ENCODE assay signal across 8 mouse cellular contexts in genomic region chr19:45310944-45311603, GRCm38 (mm10). TPM values are rescaled to one million over a fixed set of nuclear protein-coding genes. Genes with fewer than 3 reads are reported as not detected.
DNase-seq lines count a peak whose midpoint lies in the region; ATAC-seq and TF ChIP-seq lines count a peak whose summit lies in the region.

No protein-coding gene starts in this region.

- H3K27ac ChIP-seq in embryonic facial prominence, embryonic 13.5 days, result no peak overlapping the region
- no peak overlapping the region for H3K27ac ChIP-seq in heart, embryonic 14.5 days (replicated peaks in 1 of 2; ENCODE audit: control insufficient read depth in 1 of 2, insufficient read depth in 1 of 2, low read depth in 2 of 2, low read length in 2 of 2)
- 0 out of 2 replicates have a peak overlapping the region, but pooled peaks have one; percentile 28 for H3K27ac ChIP-seq in kidney, embryonic 16.5 days (ENCODE audit: low read length)
- no peak overlapping the region for H3K27ac ChIP-seq in liver, postnatal 0 days (ENCODE audit: low read depth)
- H3K27ac ChIP-seq in neural tube, embryonic 11.5 days (ENCODE audit: low read depth, low read length), result peak overlapping the region; percentile 80

- TF ChIP-seq CTCF in liver, postnatal 0 days (IDR thresholded peaks at IDR 0.05; ENCODE audit: low read depth), result no peak

- H3K27me3 ChIP-seq in embryonic facial prominence, embryonic 13.5 days, result peaks cover 52% of the 10 kb centered on the region
- peaks cover 5% of the 10 kb centered on the region; the same call in 1 of the 2 replicates for H3K27me3 ChIP-seq in heart, embryonic 14.5 days (ENCODE audit: control insufficient read depth, insufficient read depth, low read length)
- H3K27me3 ChIP-seq in kidney, embryonic 16.5 days (ENCODE audit: insufficient read depth, low read length), result no peaks in the 10 kb centered on the region
- H3K27me3 ChIP-seq in liver, postnatal 0 days (ENCODE audit: insufficient read depth, low read length), result peaks cover 6% of the 10 kb centered on the region; the same call in 1 of the 2 replicates
- peaks cover 13% of the 10 kb centered on the region for H3K27me3 ChIP-seq in neural tube, embryonic 11.5 days (ENCODE audit: control insufficient read depth, insufficient read depth, low read length)

- peak overlapping the region; percentile 57 for H3K4me2 ChIP-seq in embryonic facial prominence, embryonic 13.5 days
- H3K4me2 ChIP-seq in heart, embryonic 14.5 days (ENCODE audit: low read length), result peak overlapping the region; percentile 78
- peak overlapping the region; percentile 50 for H3K4me2 ChIP-seq in kidney, embryonic 16.5 days (replicated peaks; ENCODE audit: low read depth, low read length)
- H3K4me2 ChIP-seq in liver, postnatal 0 days (ENCODE audit: low read depth, low read length), result peak overlapping the region; percentile 61
- H3K4me2 ChIP-seq in neural tube, embryonic 11.5 days (ENCODE audit: low read depth), result peak overlapping the region; percentile 36

- H3K9ac ChIP-seq in embryonic facial prominence, embryonic 13.5 days, result peak overlapping the region; percentile 41; the same call in 1 of the 2 replicates
- peak overlapping the region; percentile 64 for H3K9ac ChIP-seq in heart, embryonic 14.5 days (ENCODE audit: low read length)
- peak overlapping the region; percentile 42 for H3K9ac ChIP-seq in kidney, embryonic 16.5 days (replicated peaks; ENCODE audit: low read length)
- H3K9ac ChIP-seq in liver, postnatal 0 days (replicated peaks), result no peak overlapping the region
- H3K9ac ChIP-seq in neural tube, embryonic 11.5 days (ENCODE audit: low read length), result peak overlapping the region; percentile 39

- ATAC-seq in embryonic facial prominence, embryonic 13.5 days (ENCODE audit: insufficient number of reproducible peaks, insufficient read depth, low FRiP score, low TSS enrichment, low read depth), result no peak
- ATAC-seq in heart, embryonic 14.5 days (ENCODE audit: insufficient number of reproducible peaks, insufficient read depth, low FRiP score, low read depth), result no peak
- peak; percentile 53; the same call in 1 of the 2 replicates for ATAC-seq in kidney, embryonic 16.5 days (ENCODE audit: low FRiP score, low TSS enrichment)
- ATAC-seq in liver, postnatal 0 days, result peak; percentile 64
- peak; percentile 70 for ATAC-seq in neural tube, embryonic 11.5 days (ENCODE audit: insufficient read depth, low FRiP score, low TSS enrichment)

- H3K36me3 ChIP-seq in embryonic facial prominence, embryonic 13.5 days, result no peaks in the 10 kb centered on the region
- H3K36me3 ChIP-seq in heart, embryonic 14.5 days (ENCODE audit: control insufficient read depth, insufficient read depth, low read length), result no peaks in the 10 kb centered on the region
- no peaks in the 10 kb centered on the region for H3K36me3 ChIP-seq in kidney, embryonic 16.5 days (ENCODE audit: insufficient read depth, low read length)
- no peaks in the 10 kb centered on the region for H3K36me3 ChIP-seq in liver, postnatal 0 days (replicated peaks; ENCODE audit: insufficient read depth, low read length)
- H3K36me3 ChIP-seq in neural tube, embryonic 11.5 days (ENCODE audit: control insufficient read depth, insufficient read depth, low read length), result no peaks in the 10 kb centered on the region

- DNase-seq in urinary bladder, postnatal 14 days (ENCODE audit: low spot score), result peak; percentile 80
- no peak for DNase-seq in urinary bladder, postnatal 10 days (ENCODE audit: low spot score)
- peak; percentile 74 for DNase-seq in liver, postnatal 0 days
- DNase-seq in neural tube, embryonic 11.5 days (ENCODE audit: low spot score), result peak; percentile 83
- DNase-seq in thymus, postnatal 25 days, result peak; percentile 43

- peak overlapping the region; percentile 27 for H3K4me3 ChIP-seq in embryonic facial prominence, embryonic 13.5 days
- H3K4me3 ChIP-seq in heart, embryonic 14.5 days (ENCODE audit: control insufficient read depth in 1 of 2, insufficient read depth in 1 of 2, low read depth in 1 of 2, low read length in 2 of 2), result peak overlapping the region; percentile 32
- peak overlapping the region; percentile 15 for H3K4me3 ChIP-seq in kidney, embryonic 16.5 days (ENCODE audit: low read length)
- no peak overlapping the region; the same call in 1 of the 2 replicates for H3K4me3 ChIP-seq in liver, postnatal 0 days (ENCODE audit: low read depth, low read length)
- peak overlapping the region; percentile 19; the same call in 1 of the 2 replicates for H3K4me3 ChIP-seq in neural tube, embryonic 11.5 days (ENCODE audit: low read depth, low read length)

- TF ChIP-seq EP300 in liver, postnatal 0 days (IDR thresholded peaks at IDR 0.05; ENCODE audit: low read depth), result no peak

- whole genome bisulfite sequencing in embryonic facial prominence, embryonic 13.5 days, result 11% methylated on average over 15 of the region's 15 CpGs
- WGBS in heart, embryonic 14.5 days, result 16% methylated on average over 15 of the region's 15 CpGs
- 5% methylated on average over 15 of the region's 15 CpGs for WGBS in kidney, embryonic 16.5 days
- 12% methylated on average over 15 of the region's 15 CpGs for WGBS in liver, postnatal 0 days (ENCODE audit: insufficient replicate concordance)
- WGBS in neural tube, embryonic 11.5 days, result 9% methylated on average over 15 of the region's 15 CpGs

- H3K4me1 ChIP-seq in embryonic facial prominence, embryonic 13.5 days, result peaks cover 31% of the 10 kb centered on the region
- peaks cover 11 to 16% of the 10 kb centered on the region in 2 experiments; a peak in 3 of 4 replicates for H3K4me1 ChIP-seq in heart, embryonic 14.5 days (ENCODE audit: control insufficient read depth in 2 of 2, insufficient read depth in 2 of 2, low read length in 2 of 2)
- peaks cover 36% of the 10 kb centered on the region for H3K4me1 ChIP-seq in kidney, embryonic 16.5 days (ENCODE audit: insufficient read depth, low read length)
- peaks cover 7% of the 10 kb centered on the region for H3K4me1 ChIP-seq in liver, postnatal 0 days (ENCODE audit: insufficient read depth)
- peaks cover 24% of the 10 kb centered on the region for H3K4me1 ChIP-seq in neural tube, embryonic 11.5 days (ENCODE audit: control insufficient read depth, insufficient read depth, low read length)

- H3K9me3 ChIP-seq in embryonic facial prominence, embryonic 13.5 days, result no peaks in the 10 kb centered on the region
- H3K9me3 ChIP-seq in heart, embryonic 14.5 days (ENCODE audit: control insufficient read depth, low read length), result no peaks in the 10 kb centered on the region
- H3K9me3 ChIP-seq in kidney, embryonic 16.5 days (ENCODE audit: low read length), result no peaks in the 10 kb centered on the region
- H3K9me3 ChIP-seq in liver, postnatal 0 days (ENCODE audit: low read length), result no peaks in the 10 kb centered on the region
- H3K9me3 ChIP-seq in neural tube, embryonic 11.5 days (ENCODE audit: control insufficient read depth, low read length), result no peaks in the 10 kb centered on the region

RNA-seq across cellular contexts. Expression of gene Btrc, which starts 52.5 kb away (rescaled TPM):
- 48.1 and 54.7 TPM in 2 replicates for polyA plus RNA-seq in embryonic facial prominence, embryonic 13.5 days (2015; fragmentation: Nextera tagmentation; extraction: Ambion mirVana)
- polyA plus RNA-seq in heart, embryonic 14.5 days (2014; fragmentation: Nextera tagmentation; extraction: Ambion mirVana), result 36.4 and 37.4 TPM in 2 replicates
- 53.7 and 54.3 TPM in 2 replicates for polyA plus RNA-seq in kidney, embryonic 16.5 days (2015; fragmentation: Nextera tagmentation; extraction: Ambion mirVana)
- polyA plus RNA-seq in liver, postnatal 0 days (2015; fragmentation: Nextera tagmentation; extraction: Ambion mirVana), result 20.3 and 21.3 TPM in 2 replicates
- polyA plus RNA-seq in neural tube, embryonic 11.5 days (2014; fragmentation: Nextera tagmentation; extraction: Ambion mirVana), result 64.7 and 68.4 TPM in 2 replicates

Comparison
In these comparisons a context has a peak if more than half of its experiments do, and no peak if none do; other contexts are left out.
1. ATAC-seq: peak in kidney, embryonic 16.5 days (single experiment), liver, postnatal 0 days (single experiment) and neural tube, embryonic 11.5 days (single experiment); none in embryonic facial prominence, embryonic 13.5 days (single experiment) and heart, embryonic 14.5 days (single experiment).
2. H3K27ac ChIP-seq: peak in kidney, embryonic 16.5 days (single experiment) and neural tube, embryonic 11.5 days (single experiment); none in embryonic facial prominence, embryonic 13.5 days (single experiment), heart, embryonic 14.5 days (0 of 2) and liver, postnatal 0 days (single experiment).
3. Peak in every context shown above with its lines, with median percentiles within 50 percentile points of each other: H3K4me2 ChIP-seq.